Mouse (Mus musculus): ENCODE measurements around the gene Cntn4. TPM values are rescaled to one million over a fixed set of nuclear protein-coding genes. Genes with fewer than 3 reads are reported as not detected.
"Not testable (repeated sequence)": the region's sequence is repeated elsewhere in the genome, so short reads cannot be mapped to it uniquely, and the experiment has no call there.

Gene Cntn4
- total RNA-seq, 2 experiments from 2014 or later = not detected

DNA sequence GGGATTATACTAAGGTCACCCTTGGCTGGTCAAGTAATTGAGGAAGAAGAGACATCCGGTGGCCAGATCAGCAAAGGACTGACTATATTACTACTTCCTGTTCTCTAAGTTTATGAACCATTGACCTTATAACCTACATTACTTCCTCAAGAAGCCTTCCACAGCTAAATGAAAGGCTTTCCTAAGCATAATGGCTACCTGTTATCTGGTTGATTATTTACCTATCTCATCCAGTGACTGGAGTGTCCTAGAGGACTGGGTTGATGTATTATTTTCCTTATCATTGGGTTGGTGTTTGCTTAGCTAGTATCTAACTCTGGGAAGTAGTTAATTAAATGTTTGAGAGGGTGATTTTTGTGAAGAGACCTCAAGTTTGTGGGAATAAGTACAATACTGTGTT is 606.4 kb downstream of the Cntn4 start:
- ATAC-seq (replicated peaks; ENCODE audit: low FRiP score, low TSS enrichment, poor library complexity, severe bottlenecking) = no peak

DNA sequence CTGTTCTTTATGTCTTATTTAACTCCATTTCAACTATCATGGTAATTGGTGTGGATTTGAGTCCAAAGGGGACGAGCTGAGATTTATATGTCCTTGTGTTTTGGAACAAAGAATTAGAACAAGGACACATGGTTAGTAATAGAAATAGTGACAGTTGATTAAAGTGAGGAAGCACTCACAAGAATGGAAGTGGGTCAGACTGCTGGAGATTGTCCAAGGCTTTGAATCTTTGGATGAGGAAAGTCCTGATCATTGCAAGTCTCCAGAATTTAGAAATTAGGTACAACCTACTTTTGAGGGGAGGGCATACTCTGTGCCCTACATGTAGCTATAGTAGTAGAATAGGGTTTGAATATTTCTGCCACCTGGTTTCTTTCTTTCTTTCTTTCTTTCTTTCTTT is 622.0 kb downstream of the Cntn4 start:
- ATAC-seq (replicated peaks; ENCODE audit: low FRiP score, low TSS enrichment, poor library complexity, severe bottlenecking) = no peak

DNA sequence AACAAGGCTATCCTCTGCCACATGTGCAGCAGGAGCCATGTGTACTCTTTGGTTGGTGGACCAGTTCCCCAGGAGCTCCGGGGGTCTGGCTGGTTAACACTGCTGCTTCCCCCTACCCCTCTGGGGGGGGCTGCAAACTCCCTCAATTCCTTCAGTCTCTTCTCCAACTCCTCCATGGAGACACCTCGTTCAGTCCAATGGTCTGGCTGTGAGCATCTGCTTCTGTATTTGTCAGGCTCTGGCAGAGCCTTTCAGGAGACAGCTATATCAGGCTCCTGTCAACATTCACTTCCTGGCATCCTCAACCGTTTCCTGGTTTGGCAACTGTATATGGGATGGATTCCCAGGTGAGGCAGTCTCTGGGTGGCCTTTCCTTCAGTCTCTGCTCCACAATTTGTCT is 622.7 kb downstream of the Cntn4 start:
- ATAC-seq (replicated peaks; ENCODE audit: low FRiP score, low TSS enrichment, poor library complexity, severe bottlenecking) = no peak

DNA sequence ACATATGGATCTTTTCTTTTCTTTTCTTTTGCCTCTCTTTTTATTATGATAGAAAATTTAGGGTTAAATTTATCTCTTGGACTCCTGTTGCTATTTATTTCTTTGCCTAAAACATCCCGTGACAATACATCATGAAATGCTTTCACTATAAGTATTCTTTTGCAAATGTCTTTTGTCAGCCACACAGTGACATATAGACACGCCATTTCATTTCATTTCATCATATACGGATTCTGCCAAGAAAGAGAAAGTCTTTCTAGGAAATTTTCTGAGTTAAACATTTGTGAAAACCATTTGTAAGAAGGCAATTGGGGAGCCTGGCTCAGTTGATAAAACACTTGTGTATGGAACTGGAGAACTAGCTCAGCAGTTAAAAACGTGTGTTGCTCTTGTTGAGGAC is 625.0 kb downstream of the Cntn4 start:
- no peak for ATAC-seq (replicated peaks; ENCODE audit: low FRiP score, low TSS enrichment, poor library complexity, severe bottlenecking)

DNA sequence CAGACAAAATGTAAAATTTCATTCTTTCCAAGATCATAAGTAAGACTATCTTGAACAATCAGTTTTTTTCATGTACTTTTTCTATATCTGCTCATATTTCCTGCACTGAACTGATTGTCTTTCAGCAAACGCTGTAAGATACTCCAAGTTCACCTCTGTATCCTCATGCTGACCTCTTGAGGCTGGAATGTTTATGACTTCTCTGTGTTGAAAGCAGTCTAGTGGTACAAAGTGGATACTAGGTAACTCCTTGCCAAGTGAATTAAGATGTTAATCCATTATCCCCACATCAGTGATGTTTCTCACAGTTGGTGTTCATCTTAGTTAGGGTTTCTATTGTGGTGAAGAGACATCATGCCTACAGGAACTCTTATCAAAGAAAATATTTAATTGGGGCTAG is 651.5 kb downstream of the Cntn4 start:
- no peak for ATAC-seq (replicated peaks; ENCODE audit: low FRiP score, low TSS enrichment, poor library complexity, severe bottlenecking)

DNA sequence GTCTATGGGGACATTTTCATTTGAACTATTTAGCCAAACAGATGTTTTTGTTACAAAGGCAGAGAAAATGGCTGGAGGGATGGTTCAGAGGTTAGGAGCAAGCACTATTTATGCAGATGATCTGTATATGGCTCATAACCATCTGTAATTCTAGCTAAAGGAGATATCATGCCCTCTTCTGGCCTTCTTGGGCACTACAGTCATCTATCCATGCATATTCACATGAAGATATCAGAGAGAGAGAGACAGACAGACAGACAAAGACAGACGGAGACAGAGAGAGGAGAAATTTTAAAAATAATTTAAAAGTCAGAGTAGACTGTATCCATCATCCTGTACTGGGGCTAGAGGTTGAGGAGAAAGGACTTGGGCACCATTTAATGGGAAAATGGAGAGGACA is 652.2 kb downstream of the Cntn4 start:
- ATAC-seq (replicated peaks; ENCODE audit: low FRiP score, low TSS enrichment, poor library complexity, severe bottlenecking) = no peak

DNA sequence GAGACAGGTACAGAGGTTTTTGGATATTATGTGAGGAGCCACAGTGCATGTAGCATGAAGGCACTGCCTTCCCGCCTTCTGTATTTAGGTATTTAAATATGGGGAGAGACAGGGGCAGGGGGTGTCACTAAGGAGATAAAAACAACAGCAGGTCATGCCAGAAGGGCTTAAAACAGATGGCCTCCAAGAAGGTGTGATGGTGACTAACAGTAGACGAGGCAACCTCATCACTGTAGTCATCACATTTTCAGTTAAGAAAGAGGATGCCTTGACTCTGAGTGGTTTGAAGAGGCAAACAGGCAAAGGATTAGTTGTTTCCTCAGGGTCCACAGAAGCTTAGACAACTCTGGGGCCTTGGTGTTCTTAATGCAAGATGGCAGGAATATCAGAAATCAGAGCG is 655.0 kb downstream of the Cntn4 start:
- no peak for ATAC-seq (replicated peaks; ENCODE audit: low FRiP score, low TSS enrichment, poor library complexity, severe bottlenecking)

DNA sequence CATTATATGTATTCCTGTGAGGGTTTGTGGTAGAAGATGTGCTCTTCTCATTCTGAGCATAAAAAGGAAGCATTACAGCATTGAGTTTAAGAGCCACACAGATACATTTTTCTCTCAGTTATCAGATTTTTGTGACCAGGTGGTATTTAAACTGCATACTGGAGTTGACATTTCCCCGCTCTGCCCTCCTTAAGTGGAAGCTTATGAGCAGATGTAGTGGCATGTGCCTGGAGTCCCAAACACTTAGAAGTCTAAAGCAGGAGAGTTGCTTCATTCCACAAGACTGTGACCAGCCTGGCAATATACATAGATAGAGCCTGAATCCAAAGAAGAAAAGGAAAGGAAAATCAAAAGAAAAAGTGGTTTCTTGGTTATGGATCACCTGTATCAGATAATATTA is 655.5 kb downstream of the Cntn4 start:
- ATAC-seq (replicated peaks; ENCODE audit: low FRiP score, low TSS enrichment, poor library complexity, severe bottlenecking) = no peak

DNA sequence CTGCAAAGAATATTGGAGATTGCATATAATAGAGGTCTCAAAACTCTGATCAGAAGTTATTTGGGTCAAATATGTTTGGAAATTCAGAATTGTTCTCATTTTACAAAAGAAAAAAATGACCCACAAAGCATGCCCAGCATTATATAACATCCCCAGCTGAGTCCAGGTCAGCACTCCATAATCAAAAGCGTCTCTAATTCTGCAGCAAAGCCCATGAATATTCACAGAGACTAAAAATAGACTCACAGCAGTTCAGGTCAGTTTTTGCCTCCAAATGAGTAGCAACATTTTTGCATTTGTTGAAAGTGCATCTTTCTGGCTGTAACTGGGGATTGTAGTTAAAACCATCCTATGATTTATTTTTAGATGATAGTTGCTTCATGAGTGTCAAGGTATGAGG is 657.6 kb downstream of the Cntn4 start:
- ATAC-seq (replicated peaks; ENCODE audit: low FRiP score, low TSS enrichment, poor library complexity, severe bottlenecking) = no peak

DNA sequence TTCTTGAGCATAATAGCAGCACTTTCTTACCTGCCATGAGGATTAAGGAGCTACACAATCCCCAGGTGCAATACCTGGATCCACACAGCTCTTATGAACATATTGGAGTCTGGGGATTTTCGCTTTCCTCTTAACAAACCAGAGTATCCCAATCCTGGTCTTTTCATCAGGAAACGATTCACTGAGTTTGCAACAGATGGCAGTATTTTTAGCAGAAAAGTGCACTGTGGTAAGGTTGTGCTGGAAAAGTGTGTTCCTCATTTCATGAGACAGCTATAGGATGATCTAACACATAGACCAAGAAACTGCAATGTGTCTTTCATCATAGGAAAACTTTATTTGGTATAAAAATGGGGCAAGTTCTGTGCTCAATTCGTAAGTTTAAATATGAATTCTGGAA is 659.3 kb downstream of the Cntn4 start:
- ATAC-seq (replicated peaks; ENCODE audit: low FRiP score, low TSS enrichment, poor library complexity, severe bottlenecking) = no peak

DNA sequence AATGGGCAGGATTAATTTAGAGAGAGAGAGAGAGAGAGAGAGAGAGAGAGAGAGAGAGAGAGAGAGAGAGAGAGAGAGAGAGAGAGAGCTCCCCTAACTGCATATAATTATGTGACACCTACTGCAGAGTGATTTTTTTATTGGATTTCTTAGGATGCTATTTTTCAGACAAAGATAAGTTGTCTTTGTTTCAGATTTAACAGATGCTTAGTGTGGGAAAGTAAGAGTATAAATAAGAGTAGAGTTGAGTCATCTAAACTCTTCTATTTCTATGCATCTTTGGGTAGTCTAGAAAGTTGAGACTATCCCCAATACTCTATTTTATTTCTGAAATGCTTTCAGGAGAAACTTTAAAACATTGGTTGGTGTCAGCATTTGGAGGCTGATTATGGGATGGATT is 660.4 kb downstream of the Cntn4 start:
- no peak for ATAC-seq (replicated peaks; ENCODE audit: low FRiP score, low TSS enrichment, poor library complexity, severe bottlenecking)

DNA sequence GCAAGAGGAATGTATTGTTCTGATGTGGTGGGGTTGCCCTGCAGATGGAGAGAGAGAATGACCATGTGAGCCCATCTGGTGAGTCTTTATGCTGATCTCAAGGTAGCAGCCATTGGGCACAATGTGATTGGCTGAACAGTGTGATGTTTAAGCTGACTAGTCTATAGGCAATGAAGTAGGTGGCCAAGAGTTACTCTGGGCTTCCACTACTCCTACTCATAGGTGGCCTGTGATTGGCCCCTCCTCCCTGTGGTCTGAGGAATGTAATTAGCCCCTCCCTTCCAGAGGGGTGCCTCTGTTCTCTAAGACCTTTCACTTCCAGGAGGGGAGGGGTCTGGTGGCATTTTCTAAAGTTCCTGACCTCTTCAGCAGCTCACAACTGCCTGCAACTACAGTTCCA is 663.7 kb downstream of the Cntn4 start:
- ATAC-seq (replicated peaks; ENCODE audit: low FRiP score, low TSS enrichment, poor library complexity, severe bottlenecking) = no peak

DNA sequence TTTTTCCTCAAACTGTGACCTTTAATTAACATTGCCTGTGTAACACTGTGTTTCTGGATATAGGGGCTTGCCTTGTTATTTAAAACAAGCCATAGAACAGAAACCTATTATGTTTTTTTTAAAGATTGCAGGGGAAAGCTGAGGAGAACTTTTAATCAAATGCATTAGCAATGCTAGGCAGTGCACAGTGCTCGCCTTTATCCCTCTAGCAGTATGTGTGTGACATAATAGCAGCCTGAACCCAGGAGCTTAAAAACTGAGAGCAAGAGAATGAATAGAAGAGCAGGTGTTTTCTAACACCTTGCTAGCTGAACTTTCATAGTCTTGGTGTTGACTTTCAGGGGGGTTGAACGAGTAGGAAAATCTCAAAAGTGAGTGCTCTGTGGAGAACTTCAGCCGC is 672.6 kb downstream of the Cntn4 start:
- no peak for ATAC-seq (replicated peaks; ENCODE audit: low FRiP score, low TSS enrichment, poor library complexity, severe bottlenecking)

DNA sequence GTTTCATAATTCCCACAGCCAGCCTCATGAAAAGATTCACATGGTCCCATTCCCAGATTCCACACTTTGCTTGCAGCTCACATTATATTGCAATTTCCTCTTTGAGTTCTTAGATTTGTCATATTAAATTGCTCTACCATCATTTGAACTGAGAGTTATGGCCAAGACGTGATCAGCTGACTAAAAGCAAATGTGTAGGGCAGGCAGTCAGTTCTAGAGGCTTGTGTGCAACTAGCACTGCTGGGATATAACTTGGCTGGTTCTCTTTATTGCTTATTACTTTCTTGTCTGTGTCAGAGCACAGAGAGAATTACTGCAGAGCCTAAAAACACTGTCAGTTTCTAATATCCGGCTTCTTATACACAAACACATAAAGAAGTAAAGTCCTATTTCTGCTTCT is 673.9 kb downstream of the Cntn4 start:
- no peak for ATAC-seq (replicated peaks; ENCODE audit: low FRiP score, low TSS enrichment, poor library complexity, severe bottlenecking)

DNA sequence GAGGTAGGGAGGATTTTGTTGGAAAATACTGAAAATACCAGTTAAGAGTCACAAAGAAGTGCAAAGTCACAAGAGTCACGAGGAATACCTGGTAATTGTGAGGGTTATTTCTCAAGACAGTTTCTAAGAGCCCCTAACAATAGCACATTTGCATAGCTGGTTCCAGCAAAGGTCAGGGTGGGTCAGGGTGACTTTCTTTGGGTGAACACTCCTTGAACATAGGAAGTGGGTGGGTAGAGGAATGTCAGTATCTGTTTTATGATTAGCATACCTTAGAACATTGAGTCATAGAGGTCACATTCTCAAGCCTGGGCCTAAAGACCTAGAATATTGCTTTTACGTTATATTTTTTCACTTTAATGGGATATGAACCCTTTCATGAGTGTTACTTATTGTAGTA is 681.3 kb downstream of the Cntn4 start:
- not testable (repeated sequence) for ATAC-seq (replicated peaks; ENCODE audit: low FRiP score, low TSS enrichment, poor library complexity, severe bottlenecking)

DNA sequence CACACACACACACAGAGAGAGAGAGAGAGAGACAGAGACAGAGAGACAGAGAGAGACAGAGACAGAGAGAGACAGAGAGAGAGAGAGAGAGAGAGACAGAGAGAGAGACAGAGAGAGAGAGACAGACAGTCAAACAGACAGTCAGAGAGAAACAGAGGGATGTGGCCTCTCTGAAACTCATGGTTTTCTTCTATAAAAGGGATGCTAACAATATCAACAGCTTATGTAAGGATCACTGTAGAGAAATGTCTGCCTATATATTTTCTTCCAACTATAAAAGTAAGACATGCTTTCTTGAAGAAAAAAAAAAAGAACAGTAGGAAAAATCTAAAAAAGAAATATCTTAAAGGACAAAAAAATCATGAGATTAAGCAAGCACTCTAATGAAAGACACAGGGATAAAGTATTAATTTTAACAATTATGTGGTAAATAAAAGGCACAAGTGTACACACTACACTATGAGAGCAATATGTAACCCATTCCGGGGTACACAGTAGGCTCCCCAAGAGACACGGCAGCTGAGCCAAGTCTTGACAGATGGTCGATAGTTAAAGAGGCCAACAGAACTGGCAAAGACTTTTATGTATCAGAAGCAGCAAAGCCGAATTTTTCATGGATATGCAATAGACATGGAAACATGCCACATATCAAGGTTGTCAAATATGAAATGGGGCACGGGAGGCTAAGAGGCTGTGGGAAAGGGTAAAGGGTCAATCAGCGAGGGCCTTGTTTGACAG is 704.0 kb downstream of the Cntn4 start:
- ATAC-seq (replicated peaks; ENCODE audit: low FRiP score, low TSS enrichment, poor library complexity, severe bottlenecking) = no peak

DNA sequence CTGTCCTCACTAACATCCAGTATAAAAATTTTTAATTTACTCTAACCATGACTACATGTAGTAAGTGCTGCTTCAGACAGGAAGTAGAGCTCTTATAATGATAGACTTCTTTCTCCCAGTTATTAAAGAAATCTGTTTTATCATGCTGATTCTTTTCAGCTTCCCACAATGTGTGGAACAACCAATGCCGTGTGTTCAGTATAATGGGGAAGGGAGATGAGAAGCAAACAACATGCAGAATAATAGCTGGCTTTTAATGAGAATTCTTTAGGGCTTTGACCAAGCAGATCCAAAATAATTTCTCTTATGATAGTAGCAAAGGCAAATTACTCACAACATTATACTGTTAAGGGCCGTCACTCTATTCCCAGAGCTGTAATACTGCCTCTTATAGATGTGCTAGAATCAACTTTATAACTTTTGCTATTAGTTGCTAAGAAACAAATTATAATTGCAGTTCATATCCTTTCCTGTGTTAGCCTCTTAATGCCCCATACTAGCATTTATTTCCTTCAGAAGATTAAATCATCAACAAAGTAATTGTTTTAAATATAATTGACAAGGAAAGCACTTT is 710.5 kb downstream of the Cntn4 start:
- no peak for ATAC-seq (replicated peaks; ENCODE audit: low FRiP score, low TSS enrichment, poor library complexity, severe bottlenecking)

DNA sequence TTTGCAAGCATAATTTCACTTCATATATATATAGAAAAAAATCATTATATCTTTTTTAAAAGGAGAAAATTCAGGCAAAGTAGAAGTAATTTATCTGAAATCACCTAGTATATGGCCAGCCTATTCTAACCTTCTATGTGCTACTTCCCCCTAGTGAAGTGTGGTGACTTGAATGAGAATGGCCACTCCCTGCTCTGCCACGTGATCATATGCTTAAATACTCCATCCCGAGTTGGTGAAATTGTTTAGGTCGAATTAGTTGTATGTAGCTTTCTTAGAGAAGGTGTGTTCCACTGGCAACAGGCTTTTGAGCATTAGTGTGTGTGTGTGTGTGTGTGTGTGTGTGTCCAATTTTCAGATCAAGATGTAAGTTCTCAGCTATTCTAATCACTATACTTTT is 730.6 kb downstream of the Cntn4 start:
- no peak for ATAC-seq (replicated peaks; ENCODE audit: low FRiP score, low TSS enrichment, poor library complexity, severe bottlenecking)

DNA sequence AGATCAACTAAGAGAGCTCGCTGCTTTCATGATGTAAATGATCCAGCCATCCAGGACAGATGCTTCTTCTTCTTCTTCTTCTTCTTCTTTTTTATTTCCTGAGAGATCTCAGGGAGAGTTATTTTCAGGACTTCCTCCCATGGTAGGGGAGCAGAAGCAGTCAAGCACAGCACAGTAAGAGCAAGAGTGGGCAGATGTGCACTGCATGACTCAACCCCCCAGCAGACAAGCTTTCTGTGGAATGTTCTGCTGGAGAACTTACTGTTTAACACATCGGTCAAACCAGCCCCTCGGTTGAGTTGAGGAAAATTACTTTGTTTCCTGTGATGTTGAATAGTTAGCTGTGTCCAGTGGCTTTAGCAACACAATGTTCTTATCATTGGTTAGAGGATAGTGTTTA is 731.2 kb downstream of the Cntn4 start:
- no peak for ATAC-seq (replicated peaks; ENCODE audit: low FRiP score, low TSS enrichment, poor library complexity, severe bottlenecking)

DNA sequence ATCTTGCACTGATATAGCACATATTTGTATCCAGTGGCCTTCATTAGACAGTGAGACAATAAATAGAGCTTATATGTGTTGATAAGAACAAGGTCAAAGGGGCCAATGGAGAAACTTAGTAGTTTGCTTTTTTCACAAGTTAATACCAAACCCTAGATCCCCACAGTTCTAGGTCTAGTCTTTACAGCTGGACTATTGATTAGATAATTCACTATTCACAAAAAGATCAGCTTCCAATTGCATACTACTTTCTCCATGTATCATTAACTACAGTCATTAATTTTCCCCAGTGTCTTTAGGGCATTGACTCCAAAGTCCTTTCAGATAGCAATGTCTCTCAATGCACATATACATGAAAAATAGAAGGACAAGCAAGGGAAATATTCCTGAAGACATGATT is 745.5 kb downstream of the Cntn4 start:
- ATAC-seq (replicated peaks; ENCODE audit: low FRiP score, low TSS enrichment, poor library complexity, severe bottlenecking) = no peak

DNA sequence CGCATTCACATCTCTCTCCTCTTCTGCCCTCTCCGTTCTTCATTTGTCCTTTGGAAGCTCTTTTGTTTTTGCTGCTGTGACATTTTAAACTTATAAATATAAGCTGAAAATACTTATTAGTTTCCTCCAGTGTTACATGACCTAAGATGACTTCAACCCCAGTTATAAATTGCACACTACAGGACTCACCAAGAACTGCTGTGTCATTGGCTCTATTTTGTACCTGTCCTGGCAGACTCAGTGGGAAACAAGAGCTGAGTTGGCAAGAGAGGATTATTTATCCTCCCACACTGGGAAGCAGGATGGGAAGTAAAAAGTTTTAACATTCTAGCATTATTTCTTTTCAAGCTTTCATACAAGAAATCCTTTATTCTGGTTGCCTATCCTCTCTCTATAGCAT is 746.0 kb downstream of the Cntn4 start:
- ATAC-seq (replicated peaks; ENCODE audit: low FRiP score, low TSS enrichment, poor library complexity, severe bottlenecking) = no peak

DNA sequence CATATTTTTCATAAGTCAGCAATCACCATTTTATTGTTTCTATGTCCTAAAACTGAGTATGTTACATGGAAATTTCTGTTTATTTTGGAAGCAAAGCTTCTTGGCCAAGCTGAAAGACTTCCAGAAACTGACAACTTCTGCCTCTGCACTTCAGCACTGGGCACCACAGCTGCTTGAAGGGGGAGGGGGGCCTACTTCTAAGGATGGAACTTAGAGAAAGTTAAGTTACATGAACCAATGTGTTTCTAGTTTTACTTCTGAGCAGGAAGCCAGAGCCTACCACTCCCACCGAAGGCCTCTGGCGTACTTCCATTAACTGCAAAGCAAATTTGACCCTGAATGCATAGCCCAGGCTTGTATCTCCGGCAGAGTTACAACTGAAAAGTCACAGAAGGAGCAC is 749.2 kb downstream of the Cntn4 start:
- ATAC-seq (replicated peaks; ENCODE audit: low FRiP score, low TSS enrichment, poor library complexity, severe bottlenecking) = no peak

Data from megakaryocyte-erythroid progenitor cell, adult 5-6 weeks (primary cell).